Comparison of ENCODE assay signal across 8 mouse cellular contexts in the genomic region with DNA sequence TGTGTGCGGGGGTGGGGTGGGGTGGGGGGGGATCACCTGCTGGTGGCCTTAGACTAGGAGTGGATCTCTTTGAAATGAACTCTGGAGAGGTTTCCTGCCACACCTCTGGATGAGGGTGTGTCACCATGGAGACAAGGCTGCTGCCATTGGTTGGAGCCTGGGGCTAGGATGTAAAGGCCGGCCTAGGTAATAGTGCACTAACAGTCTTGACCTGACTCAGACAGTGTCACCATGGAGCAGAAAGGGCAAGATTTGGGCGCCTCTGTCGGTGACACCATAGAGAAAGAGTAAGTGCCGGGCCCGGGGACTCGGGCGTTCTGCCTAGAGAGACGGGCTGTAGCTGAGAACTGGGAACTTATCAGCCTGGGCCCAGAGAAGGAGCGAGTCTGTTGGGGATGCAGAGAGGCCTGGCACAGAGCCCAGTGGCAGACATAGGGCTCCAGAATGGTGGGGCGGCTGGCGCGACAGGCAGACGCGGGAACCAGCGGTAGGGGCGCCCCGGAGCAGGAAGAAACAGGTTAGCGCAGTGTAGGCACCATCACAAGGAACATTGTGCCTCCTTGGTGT. TPM values are rescaled to one million over a fixed set of nuclear protein-coding genes. Genes with fewer than 3 reads are reported as not detected.
A peak's percentile ranks its signal among the peaks of the same experiment; 100 is the strongest.
DNase-seq lines count a peak whose midpoint lies in the region; ATAC-seq and TF ChIP-seq lines count a peak whose summit lies in the region.
"Not testable (repeated sequence)": the region's sequence is repeated elsewhere in the genome, so short reads cannot be mapped to it uniquely, and the experiment has no call there.

Gene Pnp2, plus strand, starts transcription at position 51 of the 567 bp plus-strand sequence.

- peak within 1 kb of the TSS; percentile 63; the same call in 1 of the 2 replicates for H3K4me3 ChIP-seq in G1E (ENCODE audit: low read depth, low read length)
- peak within 1 kb of the TSS; percentile 66 for H3K4me3 ChIP-seq in gastrocnemius, adult 2 months
- not testable (repeated sequence) for H3K4me3 ChIP-seq in hindbrain, embryonic 13.5 days; neural tube, embryonic 11.5 days (ENCODE audit: low read depth, low read length); stomach, embryonic 16.5 days (replicated peaks; ENCODE audit: low read length)
- peak within 1 kb of the TSS; percentile 2 for H3K4me3 ChIP-seq in lung, adult 2 months (replicated peaks; ENCODE audit: extremely low read depth, low read depth, low read length)

- H3K9me3 ChIP-seq in G1E (replicated peaks); hindbrain, embryonic 13.5 days; neural tube, embryonic 11.5 days (ENCODE audit: control insufficient read depth, low read length); stomach, embryonic 16.5 days (replicated peaks; ENCODE audit: control insufficient read depth, low read length): not testable (repeated sequence)

- intact Hi-C loops in gastrocnemius, adult 2 months (cut with DNase I) = not testable (repeated sequence)

- TF ChIP-seq POLR2A in lung, adult 2 months (IDR thresholded peaks at IDR 0.05; ENCODE audit: borderline replicate concordance, extremely low read depth, low read depth, low read length) = not testable (repeated sequence)

- TF ChIP-seq CTCF in G1E (IDR thresholded peaks at IDR 0.05; ENCODE audit: low read depth, low read length); lung, adult 2 months (IDR thresholded peaks at IDR 0.05; ENCODE audit: insufficient read depth, low read length): not testable (repeated sequence)
- TF ChIP-seq CTCF in gastrocnemius, adult 2 months (IDR thresholded peaks at IDR 0.05) = peak; percentile 20; the same call in 1 of the 2 replicates

- H3K4me2 ChIP-seq in hindbrain, embryonic 13.5 days = peak within 1 kb of the TSS; percentile 40
- peak within 1 kb of the TSS; percentile 25 for H3K4me2 ChIP-seq in neural tube, embryonic 11.5 days (ENCODE audit: low read depth)
- H3K4me2 ChIP-seq in stomach, embryonic 16.5 days (ENCODE audit: low read depth, low read length) = peak within 1 kb of the TSS; percentile 42

- not testable (repeated sequence) for H3K36me3 ChIP-seq in G1E (replicated peaks); hindbrain, embryonic 13.5 days; neural tube, embryonic 11.5 days (ENCODE audit: control insufficient read depth, insufficient read depth, low read length); stomach, embryonic 16.5 days (ENCODE audit: control insufficient read depth, insufficient read depth, low read length)

- H3K27ac ChIP-seq in gastrocnemius, adult 2 months = peak within 1 kb of the TSS; percentile 73
- not testable (repeated sequence) for H3K27ac ChIP-seq in hindbrain, embryonic 13.5 days; neural tube, embryonic 11.5 days (ENCODE audit: low read depth, low read length); stomach, embryonic 16.5 days (ENCODE audit: low read length)

- DNase-seq in G1E (ENCODE audit: low spot score); neural tube, embryonic 11.5 days (ENCODE audit: low spot score): not testable (repeated sequence)
- peak; percentile 52 to 58 for DNase-seq in cerebellum, postnatal 36 days
- DNase-seq in gastrocnemius, adult 2 months = peak; percentile 53
- peak; percentile 34 to 42 for DNase-seq in layer of hippocampus, adult 8-10 months (ENCODE audit: low spot score in 2 of 2)
- peak; percentile 58 for DNase-seq in lung, adult 2 months

- H3K27me3 ChIP-seq in G1E (ENCODE audit: insufficient read depth, low read length); hindbrain, embryonic 13.5 days; neural tube, embryonic 11.5 days (ENCODE audit: control insufficient read depth, insufficient read depth, low read length); stomach, embryonic 16.5 days (ENCODE audit: control insufficient read depth, insufficient read depth, low read length): not testable (repeated sequence)

- not testable (repeated sequence) for H3K9ac ChIP-seq in hindbrain, embryonic 13.5 days; neural tube, embryonic 11.5 days (ENCODE audit: low read length); stomach, embryonic 16.5 days (ENCODE audit: low read length)

- not testable (repeated sequence) for H3K4me1 ChIP-seq in G1E (ENCODE audit: insufficient read depth, low read depth, low read length); hindbrain, embryonic 13.5 days (replicated peaks); lung, adult 2 months (ENCODE audit: control insufficient read depth, insufficient read depth, low read length); neural tube, embryonic 11.5 days (ENCODE audit: control insufficient read depth, insufficient read depth, low read length); stomach, embryonic 16.5 days (ENCODE audit: control insufficient read depth, insufficient read depth, low read length)

- WGBS in hindbrain, embryonic 13.5 days = 8% methylated on average over 19 of the region's 19 CpGs
- 7% methylated on average over 19 of the region's 19 CpGs for whole genome bisulfite sequencing in lung, adult 2 months
- WGBS in neural tube, embryonic 11.5 days = 7% methylated on average over 19 of the region's 19 CpGs
- 7% methylated on average over 19 of the region's 19 CpGs for WGBS in stomach, embryonic 16.5 days

- ATAC-seq in G1E (ENCODE audit: extremely low read depth, insufficient number of reproducible peaks, low FRiP score, poor library complexity, severe bottlenecking) = peak; percentile 67
- peak; percentile 93 for ATAC-seq in hindbrain, embryonic 13.5 days (ENCODE audit: low FRiP score)
- ATAC-seq in neural tube, embryonic 11.5 days (ENCODE audit: insufficient read depth, low FRiP score, low TSS enrichment) = peak; percentile 80
- ATAC-seq in stomach, embryonic 16.5 days (ENCODE audit: insufficient read depth, low FRiP score) = peak; percentile 85

RNA-seq across cellular contexts. Expression of gene Pnp2, which starts in this region (rescaled TPM):
- total RNA-seq in G1E (2014; fragmentation: Nextera tagmentation) (5.1 and 10.2 TPM in 2 replicates), G1E (2017) (0.52 and 1.1 TPM in 2 replicates)
- polyA plus RNA-seq in G1E (2012) = not detected in 2 replicates
- total RNA-seq in gastrocnemius, adult 2 months (2021) = under 1 TPM in 1 of 2 experiments, not detected in 1; 0.47 TPM
- 0.57 and 0.60 TPM in 2 replicates for polyA plus RNA-seq in hindbrain, embryonic 13.5 days (2015; fragmentation: Nextera tagmentation; extraction: Ambion mirVana)
- total RNA-seq in layer of hippocampus, adult 8-10 months (2022) = 1 to 10 TPM; 1.3 to 2.0 (median 1.5) TPM
- 0.97 and 1.1 TPM in 2 replicates for polyA plus RNA-seq in lung, adult 2 months (2012; rRNA removed)
- polyA plus RNA-seq in neural tube, embryonic 11.5 days (2014; fragmentation: Nextera tagmentation; extraction: Ambion mirVana) = 0.30 and 0.68 TPM in 2 replicates
- polyA plus RNA-seq in stomach, embryonic 16.5 days (2015; fragmentation: Nextera tagmentation; extraction: Ambion mirVana) = 0.69 and 1.6 TPM in 2 replicates

Comparison
In these comparisons a context has a peak if more than half of its experiments do, and no peak if none do; other contexts are left out.
1. Peak in DNase-seq, H3K4me3 ChIP-seq and H3K27ac ChIP-seq in gastrocnemius, adult 2 months; RNA of the gene not detected or under 1 TPM.
2. Peak in ATAC-seq and H3K4me2 ChIP-seq in hindbrain, embryonic 13.5 days; RNA of the gene not detected or under 1 TPM.
3. Peak in ATAC-seq and H3K4me2 ChIP-seq in neural tube, embryonic 11.5 days; RNA of the gene not detected or under 1 TPM.